Mouse (Mus musculus) neural tube, embryonic 14.5 days (tissue): ENCODE data around the gene Usp43. TPM values are rescaled to one million over a fixed set of nuclear protein-coding genes. Genes with fewer than 3 reads are reported as not detected.

ENCODE experiments used
- ATAC-seq: fragments of 200-750 bp; cut with Nextera tagmentation; 2 replicates; pipeline ENCODE4 v1.8.0; 2017; ENCODE audit warnings: low read depth, mild to moderate bottlenecking, moderate TSS enrichment, moderate library complexity
- H3K27ac ChIP-seq: fragments of 300-500 bp; sonication (generic); 2 replicates; pipeline ENCODE4 v1.5.1; 2014; ENCODE audit warnings: low read depth, mild to moderate bottlenecking, control low read depth, low read length, moderate library complexity, mixed read lengths
- H3K27me3 ChIP-seq: fragments of 300-500 bp; sonication (generic); 2 replicates; pipeline ENCODE4 v1.6.1; 2014; ENCODE audit warnings: low read length; ENCODE audit not compliant: control insufficient read depth, insufficient read depth
- H3K36me3 ChIP-seq: fragments of 300-500 bp; sonication (generic); 2 replicates; pipeline ENCODE4 v1.6.1; 2014; ENCODE audit warnings: low read length, mixed read lengths; ENCODE audit not compliant: control insufficient read depth, insufficient read depth
- H3K4me1 ChIP-seq: fragments of 300-500 bp; sonication (generic); 2 replicates; pipeline ENCODE4 v1.6.1; 2014; ENCODE audit warnings: low read length; ENCODE audit not compliant: control insufficient read depth, insufficient read depth
- H3K4me2 ChIP-seq: fragments of 300-500 bp; sonication (generic); 2 replicates; pipeline ENCODE4 v1.6.1; 2014; ENCODE audit warnings: mild to moderate bottlenecking, low read depth, low read length, control low read depth
- H3K4me3 ChIP-seq: fragments of 300-500 bp; sonication (generic); 2 replicates; pipeline ENCODE4 v1.5.1; 2014; ENCODE audit warnings: low read depth, low read length, control low read depth, mixed read lengths
- H3K9ac ChIP-seq: fragments of 300-500 bp; sonication (generic); replicated peaks from 2 replicates; pipeline ENCODE4 v1.6.1; 2014; ENCODE audit warnings: low read depth, mild to moderate bottlenecking, control low read depth, low read length, mixed read lengths
- H3K9me3 ChIP-seq: fragments of 300-500 bp; sonication (generic); 2 replicates; pipeline ENCODE4 v1.6.1; 2016; ENCODE audit warnings: low read length; ENCODE audit not compliant: control insufficient read depth
- WGBS: fragments of 180-500 bp; shearing (Covaris S2); extraction: QIAGEN DNeasy Blood & Tissue Kit; methylation state at CpG from one replicate; pipeline ENCODE4 v1.1.7; 2014; 5-methylcytosine and 5-hydroxymethylcytosine counted together
- polyA plus RNA-seq: library from polyadenylated mRNA; unstranded; fragments of >200 nt; fragmentation: Nextera tagmentation; extraction: Ambion mirVana; gene quantifications from 2 replicates; pipeline ENCODE4 v1.2.1, GENCODE M21; 2014

The Usp43 gene
- polyA plus RNA-seq, 1 experiment from 2014 or later: 0.72 TPM

GRCm38 (mm10) chr11:67806832-67807597 lies 114.9 kb downstream of the Usp43 start:
- H3K4me1 ChIP-seq: no peaks in the 10 kb centered on the region
- H3K27me3 ChIP-seq: no peaks in the 10 kb centered on the region
- H3K27ac ChIP-seq: no peak overlapping the region
- no peak overlapping the region for H3K4me2 ChIP-seq
- 86% methylated on average over 11 of the region's 11 CpGs for WGBS
- no peak for ATAC-seq
- no peak overlapping the region for H3K4me3 ChIP-seq
- no peak overlapping the region for H3K9ac ChIP-seq
- H3K36me3 ChIP-seq: no peaks in the 10 kb centered on the region
- no peaks in the 10 kb centered on the region for H3K9me3 ChIP-seq

GRCm38 (mm10) chr11:67805538-67805937 lies 116.4 kb downstream of the Usp43 start:
- H3K27ac ChIP-seq: no peak overlapping the region
- H3K4me2 ChIP-seq: no peak overlapping the region
- H3K36me3 ChIP-seq: no peaks in the 10 kb centered on the region
- H3K27me3 ChIP-seq: no peaks in the 10 kb centered on the region
- no peak for ATAC-seq
- no peak overlapping the region for H3K4me3 ChIP-seq
- H3K9me3 ChIP-seq: no peaks in the 10 kb centered on the region
- 97% methylated on average over 1 of the region's 1 CpGs for WGBS
- H3K9ac ChIP-seq: no peak overlapping the region
- no peaks in the 10 kb centered on the region for H3K4me1 ChIP-seq

Other genes starting within 250 kb of the Usp43 start
- gene Rcvrn, start 226.8 kb downstream of the Usp43 start, polyA plus RNA-seq: not detected in 2 replicates
- gene Glp2r, start 151.0 kb downstream of the Usp43 start, polyA plus RNA-seq: 0.05 TPM in 1 of 2 replicates, not detected in the other
- 0.23 TPM in 1 of 2 replicates, not detected in the other for gene Gsg1l2, start 147.5 kb downstream of the Usp43 start, polyA plus RNA-seq
- 0.33 TPM in 1 of 2 replicates, not detected in the other for gene Dhrs7c, start 124.0 kb downstream of the Usp43 start, polyA plus RNA-seq
- gene Cfap52, start 43.5 kb upstream of the Usp43 start, polyA plus RNA-seq: 2.6 and 3.3 TPM in 2 replicates
- gene Stx8, start 44.0 kb upstream of the Usp43 start, polyA plus RNA-seq: 68.5 and 71.3 TPM in 2 replicates